Mouse (Mus musculus) brain, embryonic 14.5 days (tissue): Measurements from ENCODE around the gene Cnot11. TPM values are rescaled to one million over a fixed set of nuclear protein-coding genes. Genes with fewer than 3 reads are reported as not detected.

Experiments used
- DNase-seq: peaks from one replicate; pipeline ENCODE4 v3.0.0-alpha.2; 2011; ENCODE audit warnings: low read depth
- CTCF ChIP-seq: fragments of 200-500 bp; IDR thresholded peaks from 2 replicates; pipeline ENCODE4 v1.5.1; 2012; ENCODE audit warnings: inconsistent platforms, mild to moderate bottlenecking, moderate library complexity, borderline replicate concordance; ENCODE audit not compliant: insufficient read depth, insufficient read length; ENCODE audit errors: extremely low read depth
- POLR2A ChIP-seq: fragments of 200-500 bp; IDR thresholded peaks from 2 replicates; pipeline ENCODE4 v1.6.1; 2012; ENCODE audit warnings: mild to moderate bottlenecking, inconsistent platforms, borderline replicate concordance; ENCODE audit not compliant: poor library complexity, insufficient read depth, insufficient read length, severe bottlenecking; ENCODE audit errors: extremely low read depth
- polyA plus RNA-seq: library from polyadenylated mRNA; depleted of rRNA; stranded (reverse); fragments of >200 nt; gene quantifications from 2 replicates; pipeline ENCODE4 v1.2.3, GENCODE M21; 2012; rRNA removed

Gene Cnot11
- polyA plus RNA-seq, 1 experiment, result 23.5 TPM

DNA sequence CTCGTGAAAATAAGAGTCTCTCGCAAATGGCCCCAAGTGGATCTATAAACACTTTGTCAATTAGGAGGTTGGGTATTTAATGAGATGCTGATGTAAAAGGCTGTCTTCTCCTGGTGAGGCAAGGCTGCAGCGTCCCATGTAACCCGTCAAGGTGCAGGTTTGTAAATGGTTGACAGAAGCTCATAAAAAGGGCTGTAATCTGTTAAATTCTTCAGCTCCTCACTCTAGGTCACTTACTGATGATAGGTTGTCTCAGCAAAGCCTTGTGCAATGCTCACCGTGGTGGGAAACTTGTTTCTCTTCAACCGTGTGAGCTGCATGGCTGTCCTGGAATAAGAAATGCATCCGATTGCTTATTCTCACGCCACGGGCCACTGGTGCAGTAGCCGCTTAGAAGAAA, 59.0 kb downstream of the Cnot11 start:
- TF ChIP-seq POLR2A, result no peak
- no peak for TF ChIP-seq CTCF
- DNase-seq, result no peak

Other genes with a start within 250 kb of the Cnot11 start
- 1,108 and 1,128 TPM in 2 replicates for gene Rpl31, start 167.2 kb upstream of the Cnot11 start, polyA plus RNA-seq
- gene Tbc1d8, start 56.2 kb upstream of the Cnot11 start, polyA plus RNA-seq, result 12.6 and 12.8 TPM in 2 replicates
- gene Rnf149, start 42.4 kb downstream of the Cnot11 start, polyA plus RNA-seq, result 21.9 and 24.4 TPM in 2 replicates
- gene Creg2, start 116.5 kb downstream of the Cnot11 start, polyA plus RNA-seq, result 1.4 and 4.7 TPM in 2 replicates
- gene Rfx8, start 186.0 kb downstream of the Cnot11 start, polyA plus RNA-seq, result 0.22 and 0.25 TPM in 2 replicates